Mouse (Mus musculus): ENCODE measurements around the gene Nudc.

The Nudc gene

DNA sequence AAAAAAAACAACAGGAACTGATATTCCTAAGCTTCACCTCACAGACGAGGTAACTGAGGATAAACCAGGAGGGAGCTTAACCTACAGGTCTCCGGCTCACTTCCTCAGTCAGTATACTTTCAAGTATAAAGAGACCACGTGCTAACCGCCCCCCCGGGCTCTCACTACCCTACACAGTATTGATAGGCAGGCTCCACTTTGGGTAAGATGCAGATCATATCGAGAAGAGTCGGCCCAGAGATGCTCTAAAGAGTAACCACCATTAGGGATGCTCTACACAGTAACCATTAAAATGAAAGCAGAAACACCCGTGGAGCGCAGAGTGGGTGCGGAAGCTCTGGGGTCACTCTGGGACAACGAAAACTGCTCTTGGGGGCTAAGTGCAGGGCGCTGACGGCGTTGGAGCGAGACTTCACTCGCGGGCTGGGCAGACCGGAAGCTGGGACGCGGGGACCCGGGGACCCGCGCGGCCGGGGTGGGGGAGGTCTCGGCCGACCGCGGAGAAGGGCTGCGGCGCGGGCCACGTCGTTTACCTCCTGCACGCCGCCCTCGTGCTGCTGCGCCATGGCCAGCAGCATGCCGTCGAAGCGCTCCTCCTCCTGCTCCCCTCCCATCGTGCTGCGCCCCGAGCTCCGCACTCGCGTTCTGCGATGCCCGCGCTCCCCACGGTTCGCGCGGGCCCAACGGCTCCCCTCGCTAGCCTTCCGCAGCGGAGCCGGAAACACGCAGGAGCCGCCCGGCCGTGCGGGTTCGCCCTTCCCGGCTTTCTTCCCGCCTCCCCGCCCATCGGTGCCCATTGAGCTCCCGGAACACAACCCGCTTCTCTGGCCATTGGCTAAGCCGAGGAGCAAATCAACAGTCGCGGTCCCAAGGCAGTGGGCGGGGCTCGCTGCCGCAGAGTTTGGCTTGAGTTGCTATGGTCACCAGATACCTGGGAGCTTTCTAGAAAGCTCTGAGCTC, at the start of gene Nudc:
Gene Nudc (minus strand): TSS at position 725 of the 960 bp plus-strand sequence.
- DNase-seq (ENCODE audit: low read depth, low spot score): peak; percentile 96

DNA sequence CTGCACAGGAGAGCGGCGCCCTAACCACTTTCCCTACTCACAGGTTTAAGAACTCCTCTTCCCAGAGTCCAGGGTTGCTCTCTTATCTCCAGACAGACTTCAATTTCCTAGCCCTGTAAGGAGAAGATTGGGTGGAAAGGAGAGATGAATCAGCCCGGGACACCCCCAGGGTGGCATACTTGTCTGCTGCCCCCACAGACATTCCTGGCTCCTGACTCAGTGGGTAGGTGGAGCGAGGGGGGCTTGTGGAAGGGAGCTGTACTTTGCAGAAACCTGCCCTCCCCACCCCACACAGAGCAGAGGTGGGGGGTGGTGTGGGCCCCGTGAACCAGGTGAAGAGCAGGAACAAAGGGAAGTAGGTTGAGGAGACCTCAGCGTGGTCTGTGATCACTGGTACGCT, 49.7 kb upstream of the Nudc start:
- DNase-seq (ENCODE audit: low read depth, low spot score): no peak

DNA sequence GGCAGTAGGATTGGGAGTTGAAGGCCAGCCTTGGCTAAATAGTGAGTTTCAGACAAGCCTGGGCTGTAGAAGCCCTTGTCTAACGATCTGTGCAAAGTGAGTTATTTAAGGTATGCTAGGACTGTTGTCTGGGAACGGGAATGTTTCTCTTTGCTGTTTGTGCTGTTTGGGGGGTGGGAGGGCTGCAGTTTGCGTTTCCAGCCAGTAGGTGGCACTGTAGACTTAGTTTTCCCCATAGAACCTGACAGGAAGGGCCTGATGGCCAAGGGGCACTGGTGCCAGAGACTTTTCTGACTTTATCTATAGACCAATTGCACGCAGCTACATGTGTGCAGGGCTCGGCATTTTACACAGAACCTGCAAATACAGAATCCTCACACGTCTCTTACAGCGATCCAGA, 46.8 kb upstream of the Nudc start:
- DNase-seq (ENCODE audit: low read depth, low spot score): no peak

DNA sequence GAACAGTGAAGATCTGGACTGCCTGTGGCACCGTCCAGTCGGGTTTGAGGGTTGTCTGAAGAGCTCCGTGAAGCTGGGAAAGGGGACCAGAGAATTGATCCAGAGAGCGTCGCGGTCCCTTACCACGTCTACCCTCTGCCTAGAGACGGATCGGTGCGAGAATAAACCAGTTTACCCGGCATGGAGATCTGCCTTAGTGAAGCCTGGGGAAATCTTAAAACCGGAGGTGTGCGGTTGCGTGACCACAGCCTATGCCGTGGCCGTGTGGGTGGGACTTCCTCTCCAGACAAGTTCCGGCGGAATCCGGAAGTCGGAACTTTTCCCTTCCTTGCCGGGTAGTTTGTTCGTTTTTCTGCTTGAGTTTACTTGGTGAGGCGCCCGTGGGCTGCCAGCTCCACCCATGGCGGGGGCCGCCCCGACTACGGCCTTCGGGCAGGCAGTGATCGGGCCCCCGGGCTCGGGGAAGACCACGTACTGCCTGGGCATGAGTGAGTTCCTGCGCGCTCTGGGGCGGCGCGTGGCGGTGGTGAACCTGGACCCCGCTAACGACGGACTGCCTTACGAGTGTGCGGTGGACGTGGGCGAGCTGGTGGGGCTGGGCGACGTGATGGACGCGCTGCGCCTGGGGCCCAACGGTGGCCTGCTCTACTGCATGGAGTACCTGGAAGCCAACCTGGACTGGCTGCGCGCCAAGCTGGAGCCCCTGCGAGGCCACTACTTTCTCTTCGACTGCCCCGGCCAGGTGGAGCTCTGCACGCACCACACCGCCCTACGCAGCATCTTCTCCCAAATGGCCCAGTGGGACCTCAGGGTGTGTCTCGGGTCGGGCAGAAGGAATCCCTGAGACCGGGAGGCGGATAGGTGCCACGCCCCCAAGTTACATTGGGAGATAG, 38.5 kb upstream of the Nudc start, which contains the start of gene Gpn2:
Gene Gpn2 (plus strand): TSS at position 304 of the 893 bp plus-strand sequence.
- peak; percentile 89 for DNase-seq (ENCODE audit: low read depth, low spot score)

DNA sequence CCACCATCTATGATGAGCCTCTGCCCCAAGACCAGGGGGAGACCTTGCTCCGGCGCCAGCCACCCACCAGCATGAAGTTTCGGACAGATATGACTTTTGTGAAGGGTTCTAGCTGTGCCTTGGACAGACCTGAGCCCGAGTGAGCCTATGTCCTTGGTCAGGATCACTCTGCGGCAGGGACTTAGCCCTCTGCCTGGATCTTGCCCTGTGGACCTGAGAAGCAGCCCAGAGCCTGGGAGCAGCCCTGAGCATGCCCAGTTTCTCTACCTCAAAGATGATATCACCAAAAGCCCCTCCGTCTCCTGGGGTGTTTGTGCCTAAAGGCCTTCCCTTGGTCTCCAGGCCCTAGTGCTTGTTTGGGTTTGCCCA, 37.9 kb upstream of the Nudc start:
- no peak for DNase-seq (ENCODE audit: low read depth, low spot score)

DNA sequence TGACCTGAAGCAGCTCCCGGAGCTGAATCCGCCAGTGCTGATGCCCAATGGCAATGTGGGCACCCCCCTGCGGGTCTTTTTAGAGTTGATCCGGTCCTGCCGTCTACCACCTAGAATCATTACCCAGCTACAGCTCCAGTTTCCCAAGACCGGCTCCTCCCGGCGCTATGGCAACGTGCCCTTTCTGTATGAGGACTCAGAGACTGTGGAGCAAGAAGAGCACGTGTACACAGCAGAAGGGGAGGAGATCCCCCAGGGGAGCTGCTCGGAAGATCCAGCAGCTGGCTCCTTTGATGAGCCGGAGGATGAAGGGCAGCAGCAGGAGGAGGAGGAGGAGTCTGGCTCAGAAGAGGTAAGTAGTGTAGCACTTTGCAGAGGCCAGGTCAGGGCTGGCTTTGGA, 32.2 kb upstream of the Nudc start:
- peak; percentile 82 for DNase-seq (ENCODE audit: low read depth, low spot score)

DNA sequence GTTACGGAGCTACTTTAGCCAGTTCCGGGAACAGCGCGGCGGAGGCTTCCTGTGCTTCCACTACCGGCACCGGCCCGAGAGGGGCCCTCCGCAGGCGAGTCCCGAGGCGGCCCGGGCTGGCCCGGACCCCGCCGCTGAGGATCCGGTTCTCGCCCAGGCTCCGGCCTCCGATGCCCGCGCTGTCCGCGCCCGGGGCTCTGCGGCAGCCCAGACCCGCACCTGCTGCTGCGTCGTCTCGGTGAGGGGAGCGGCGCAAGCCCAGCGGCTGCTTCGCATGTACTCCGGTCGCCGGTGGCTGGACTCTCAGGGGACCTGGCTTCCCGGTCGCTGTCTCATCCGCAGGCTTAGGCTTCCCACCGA, 29.0 kb upstream of the Nudc start:
- no peak for DNase-seq (ENCODE audit: low read depth, low spot score)

DNA sequence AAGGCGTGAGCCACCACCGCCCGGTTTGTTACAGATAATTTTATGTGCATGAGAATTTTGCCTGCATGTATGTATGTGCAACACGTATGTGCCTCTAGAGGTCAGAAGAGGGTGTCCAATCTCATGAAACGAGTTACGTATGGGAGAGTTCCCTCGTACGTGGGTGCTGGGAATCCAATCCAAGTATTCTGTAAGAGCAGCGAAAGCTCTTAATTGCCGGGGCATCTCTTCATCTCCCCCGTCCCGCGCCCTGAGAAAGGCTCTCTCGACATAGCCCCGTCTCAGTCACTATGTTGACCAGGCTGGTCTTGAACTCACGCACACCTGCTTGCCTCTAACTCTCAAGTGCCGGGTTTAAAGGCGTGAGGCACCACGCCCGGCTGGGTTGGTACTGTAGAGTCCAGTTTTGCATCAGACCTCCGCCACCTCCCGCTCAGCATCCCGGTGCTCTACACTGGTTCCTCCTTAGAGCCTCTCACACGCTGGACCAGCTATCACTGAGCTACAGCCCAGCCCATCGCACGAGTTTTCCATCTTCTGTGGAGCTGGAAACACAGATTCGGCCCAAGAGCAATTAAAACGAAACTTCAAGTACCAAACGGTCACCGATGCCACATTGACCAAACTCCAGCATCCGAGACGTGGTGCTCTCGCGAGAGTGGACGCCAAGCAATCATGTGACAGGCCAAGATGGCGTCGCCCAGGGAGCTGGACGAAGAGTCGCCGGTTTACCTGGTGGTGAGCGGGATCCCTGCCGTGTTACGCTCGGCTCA, 28.5 kb upstream of the Nudc start, which contains the start of gene Gpatch3:
Gene Gpatch3 (plus strand): TSS at position 676 of the 773 bp plus-strand sequence.
- peak; percentile 92 for DNase-seq (ENCODE audit: low read depth, low spot score)

DNA sequence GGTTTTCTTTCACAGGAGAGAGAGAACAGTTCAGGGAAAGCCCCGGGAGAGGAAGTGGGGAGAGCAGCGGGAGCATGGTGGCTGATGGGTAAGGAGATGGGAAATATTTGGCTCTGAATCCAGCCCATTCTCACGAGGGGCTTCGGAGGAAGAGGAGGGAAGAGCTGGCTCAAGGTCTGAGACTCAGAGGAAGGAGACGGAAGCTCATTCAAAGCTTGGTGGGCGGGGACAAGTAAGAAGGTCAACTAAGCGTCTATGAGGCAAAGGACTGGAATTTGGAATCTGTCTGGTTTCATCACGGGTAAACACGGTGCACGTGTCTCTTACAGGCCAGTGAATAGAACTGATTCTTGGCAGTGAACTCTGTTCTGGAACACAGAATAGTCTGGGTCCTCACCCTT, 24.3 kb upstream of the Nudc start:
- peak; percentile 90 for DNase-seq (ENCODE audit: low read depth, low spot score)

DNA sequence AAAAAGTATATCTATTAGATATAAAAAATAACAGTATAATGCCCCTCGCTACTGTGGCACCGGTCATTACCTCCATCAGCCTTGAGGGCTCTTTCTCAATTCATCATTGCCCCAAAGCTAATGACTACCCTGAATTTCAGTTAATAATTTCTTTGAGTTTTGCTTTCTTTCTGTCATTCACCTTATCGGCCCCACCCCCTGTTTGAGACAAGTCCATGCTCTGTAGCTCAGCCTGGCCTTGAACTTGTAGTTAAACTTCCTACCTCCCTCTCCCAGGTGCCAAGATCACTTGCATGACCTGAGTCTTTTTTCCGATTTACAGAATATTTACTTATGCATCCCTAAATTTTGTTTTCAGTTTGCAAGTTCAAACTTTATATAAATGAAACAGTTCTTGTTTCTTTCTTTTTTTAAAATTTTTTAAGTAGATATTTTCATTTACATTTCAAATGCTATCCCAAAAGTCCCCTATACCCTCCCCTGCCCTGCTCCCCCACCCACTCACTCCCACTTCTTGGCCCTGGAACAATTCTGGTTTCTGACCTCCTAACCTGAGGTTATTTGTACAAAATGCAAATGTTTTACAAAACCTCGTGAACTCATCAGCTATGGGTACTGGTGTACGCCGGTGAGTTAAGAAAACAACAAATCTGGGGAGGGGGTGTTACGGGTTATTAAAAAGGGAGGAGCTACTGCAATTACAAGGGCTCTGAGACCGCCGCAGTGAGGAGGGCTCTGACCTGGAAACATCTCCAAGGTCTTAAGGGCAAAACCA, 23.7 kb upstream of the Nudc start:
- DNase-seq (ENCODE audit: low read depth, low spot score): no peak

DNA sequence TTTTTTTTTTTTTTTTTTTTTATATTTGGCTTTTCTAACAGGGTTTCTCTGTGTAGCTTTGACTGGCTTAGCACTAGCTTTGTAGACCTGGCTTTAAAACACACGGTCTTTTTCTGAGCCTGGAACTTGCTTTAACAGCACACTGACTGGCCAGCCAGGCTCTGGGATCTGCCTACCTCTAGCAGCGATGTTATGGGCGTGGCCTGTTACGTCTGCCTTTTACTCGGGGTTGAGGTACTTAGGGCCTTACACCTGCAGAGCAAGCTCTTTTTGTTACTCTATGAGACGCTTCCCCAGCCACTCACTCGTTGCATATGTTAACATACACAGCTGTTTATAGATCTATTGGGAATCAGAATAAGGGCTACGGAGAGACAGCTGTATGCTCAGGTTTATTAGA, 21.5 kb upstream of the Nudc start:
- peak; percentile 76 for DNase-seq (ENCODE audit: low read depth, low spot score)

DNA sequence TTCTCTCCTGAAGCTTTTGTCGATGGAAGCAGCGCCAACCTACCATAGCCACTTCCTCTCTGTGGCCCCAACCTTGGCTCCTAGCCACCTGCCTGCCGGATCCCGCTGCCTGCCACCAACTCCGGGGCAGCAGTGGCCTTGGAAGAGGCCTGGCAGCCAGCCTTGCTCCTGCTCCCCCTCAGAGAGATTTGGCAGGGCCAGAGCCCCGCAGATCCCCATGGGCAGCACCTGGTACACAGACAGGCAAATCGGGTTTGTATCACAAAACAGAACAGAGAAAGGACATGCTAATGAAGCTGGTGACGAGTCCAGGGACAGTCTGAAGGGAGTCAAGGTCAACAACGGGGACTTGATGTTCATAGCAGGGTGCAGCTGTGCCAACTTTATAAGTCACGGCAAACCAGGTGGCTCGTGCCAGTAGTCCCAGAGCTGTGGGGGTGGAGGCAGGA, 17.4 kb upstream of the Nudc start:
- DNase-seq (ENCODE audit: low read depth, low spot score): no peak

DNA sequence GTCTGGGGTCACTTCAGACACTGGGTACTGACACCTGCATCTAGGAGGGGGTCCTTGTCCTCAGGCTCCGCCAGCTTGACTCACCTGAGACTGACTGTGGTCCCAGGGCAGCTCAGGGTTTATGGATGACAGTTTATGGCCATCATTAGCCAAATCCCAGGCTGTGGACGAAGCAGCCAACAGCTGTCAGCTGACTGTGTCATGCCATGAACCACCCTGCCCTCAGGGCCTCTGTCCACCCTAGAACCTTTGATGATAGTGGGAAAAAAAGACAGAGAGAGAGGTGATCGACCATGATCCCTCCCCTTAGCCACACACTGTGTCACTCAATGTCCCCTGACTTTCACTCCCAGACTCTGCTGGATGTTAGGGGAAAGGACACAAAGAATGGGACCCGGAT, 15.8 kb upstream of the Nudc start:
- DNase-seq (ENCODE audit: low read depth, low spot score): no peak

DNA sequence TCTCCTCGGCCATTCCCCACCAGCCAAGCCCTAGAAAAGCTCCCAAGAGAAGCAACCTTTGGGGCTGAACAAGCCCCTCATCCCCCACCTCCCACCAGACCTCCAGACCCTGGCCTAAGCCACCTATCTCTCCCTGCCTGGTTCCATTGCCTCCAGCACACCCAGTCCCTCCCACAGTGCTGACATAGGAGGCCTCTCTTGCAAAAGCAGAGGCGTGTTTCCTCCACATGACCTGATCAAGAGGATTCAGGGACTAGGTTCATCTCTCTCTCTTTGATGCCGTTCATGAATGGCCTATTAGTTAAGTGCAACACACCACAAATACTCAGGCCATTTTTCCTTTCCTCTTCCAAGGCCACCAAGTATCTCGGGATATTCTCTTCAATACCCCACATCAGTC, 14.1 kb upstream of the Nudc start:
- DNase-seq (ENCODE audit: low read depth, low spot score): no peak

DNA sequence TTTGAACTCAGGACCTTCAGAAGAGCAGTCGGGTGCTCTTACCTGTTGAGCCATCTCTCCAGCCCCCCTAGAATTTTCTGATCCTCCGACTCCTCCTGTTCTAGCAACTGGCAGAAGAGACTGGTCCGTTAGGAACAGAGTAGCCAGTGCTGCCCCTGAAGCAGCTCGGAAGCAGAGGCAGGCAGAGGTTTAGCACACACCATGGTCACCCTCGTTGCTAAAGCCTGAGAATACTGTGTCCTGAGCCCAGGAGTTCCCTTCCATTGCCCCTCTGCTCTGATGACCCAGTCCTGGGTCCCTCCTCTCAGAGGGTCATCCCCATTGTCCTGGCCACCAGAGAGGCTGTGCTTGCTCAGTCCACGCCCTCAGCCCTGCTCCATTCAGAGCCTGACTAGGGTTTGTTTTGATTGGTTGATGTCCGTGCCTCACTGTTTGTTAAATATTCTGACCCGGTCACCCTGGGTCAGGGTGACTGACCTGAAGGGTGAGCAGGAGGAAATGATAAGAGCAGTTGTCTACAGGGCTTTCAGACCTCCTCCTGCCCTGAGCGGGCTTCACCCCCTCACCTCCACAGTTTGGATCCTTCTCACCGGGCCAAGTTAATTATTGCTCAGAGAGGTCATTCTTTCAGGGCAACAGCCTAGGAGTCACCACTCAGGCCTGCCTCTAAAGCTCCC, 11.4 kb upstream of the Nudc start:
- no peak for DNase-seq (ENCODE audit: low read depth, low spot score)

DNA sequence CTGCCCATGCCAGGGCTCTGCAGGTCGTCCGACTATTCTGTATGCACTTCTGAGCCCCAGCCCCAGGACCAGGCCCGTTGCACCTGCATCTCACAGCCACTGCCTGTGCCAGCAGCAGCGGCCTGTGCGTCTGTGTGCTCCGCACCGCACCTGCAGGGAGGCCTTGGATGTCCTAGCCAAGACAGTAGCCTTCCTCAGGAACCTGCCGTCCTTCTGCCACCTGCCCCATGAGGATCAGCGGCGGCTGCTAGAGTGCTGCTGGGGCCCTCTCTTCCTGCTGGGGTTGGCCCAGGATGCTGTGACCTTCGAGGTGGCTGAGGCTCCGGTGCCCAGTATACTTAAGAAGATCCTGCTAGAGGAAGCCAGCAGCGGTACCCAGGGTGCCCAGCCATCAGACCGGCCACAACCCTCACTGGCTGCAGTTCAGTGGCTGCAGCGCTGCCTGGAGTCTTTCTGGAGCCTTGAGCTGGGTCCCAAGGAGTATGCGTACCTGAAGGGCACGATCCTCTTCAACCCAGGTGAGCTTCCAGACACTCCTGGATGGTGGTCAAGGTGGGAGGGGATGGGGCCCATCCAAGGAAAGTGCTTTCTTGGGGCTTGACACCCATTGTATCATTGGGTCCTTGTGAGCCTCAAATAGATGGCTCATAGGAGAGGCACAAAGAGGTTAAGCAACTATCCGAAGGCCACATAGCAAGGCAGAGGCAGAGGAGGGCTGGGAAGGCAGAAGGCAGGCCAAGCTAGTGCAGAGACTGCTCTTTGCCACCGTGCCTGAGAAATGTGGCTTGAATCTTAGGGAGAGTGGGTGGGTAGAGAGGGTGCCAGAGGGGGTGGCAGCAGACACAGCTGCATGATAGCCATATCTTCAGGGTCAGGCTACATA, 7.9 kb upstream of the Nudc start:
- no peak for DNase-seq (ENCODE audit: low read depth, low spot score)

DNA sequence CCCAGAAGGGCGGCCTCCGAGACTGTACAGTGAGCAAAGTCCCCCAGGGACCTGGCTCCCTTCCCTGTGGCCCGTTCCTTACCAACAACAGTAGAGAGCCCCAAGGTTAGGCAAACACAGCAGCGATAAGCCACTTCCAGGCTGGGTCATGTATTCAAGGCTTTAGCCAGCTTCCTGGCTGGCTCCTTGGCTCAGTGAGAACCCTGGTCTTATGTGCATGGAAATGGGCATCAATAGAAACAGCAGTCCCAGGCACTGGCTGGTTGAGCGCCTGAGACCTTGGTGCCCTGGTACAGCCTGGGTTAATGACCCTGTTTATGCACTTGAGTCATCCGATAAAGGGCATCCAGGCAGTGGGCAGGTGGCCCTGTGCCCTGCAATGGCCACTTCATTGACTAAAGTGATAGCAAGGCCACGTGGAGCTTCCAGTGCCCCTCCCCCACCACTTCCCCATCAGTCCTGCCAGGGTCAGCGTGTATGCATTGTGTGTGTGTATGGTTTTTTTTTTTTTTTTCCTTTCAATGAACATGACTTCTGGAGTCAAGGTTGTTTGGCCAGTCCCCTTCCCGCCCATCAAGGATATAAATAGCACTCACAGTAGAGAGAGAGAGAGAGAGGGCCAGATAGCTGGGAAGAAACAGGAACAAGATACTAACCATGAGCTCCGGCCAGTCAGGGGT, 7.1 kb upstream of the Nudc start, which contains the start of gene Nr0b2:
Gene Nr0b2 (plus strand): TSS at position 609 of the 680 bp plus-strand sequence.
- no peak for DNase-seq (ENCODE audit: low read depth, low spot score)

DNA sequence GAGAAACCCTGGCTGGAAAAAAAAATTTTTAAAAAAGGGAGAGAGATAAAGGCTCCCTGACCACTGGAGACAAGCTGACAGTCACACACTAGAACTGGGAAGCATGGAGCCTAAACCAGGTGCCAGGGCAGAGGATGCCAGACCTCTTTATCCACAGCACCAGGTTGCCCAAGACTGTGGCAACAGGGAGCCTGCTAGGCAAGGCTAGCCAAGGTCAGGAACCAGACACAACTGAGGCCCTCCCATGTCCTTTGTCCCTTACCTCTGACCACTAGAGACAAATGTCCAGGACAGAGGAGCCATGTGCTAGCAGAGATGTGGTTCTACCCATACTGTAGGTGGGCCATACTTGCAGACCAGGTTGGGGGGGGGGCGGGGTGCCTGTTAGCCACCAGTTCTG, 6.2 kb upstream of the Nudc start:
- no peak for DNase-seq (ENCODE audit: low read depth, low spot score)

DNA sequence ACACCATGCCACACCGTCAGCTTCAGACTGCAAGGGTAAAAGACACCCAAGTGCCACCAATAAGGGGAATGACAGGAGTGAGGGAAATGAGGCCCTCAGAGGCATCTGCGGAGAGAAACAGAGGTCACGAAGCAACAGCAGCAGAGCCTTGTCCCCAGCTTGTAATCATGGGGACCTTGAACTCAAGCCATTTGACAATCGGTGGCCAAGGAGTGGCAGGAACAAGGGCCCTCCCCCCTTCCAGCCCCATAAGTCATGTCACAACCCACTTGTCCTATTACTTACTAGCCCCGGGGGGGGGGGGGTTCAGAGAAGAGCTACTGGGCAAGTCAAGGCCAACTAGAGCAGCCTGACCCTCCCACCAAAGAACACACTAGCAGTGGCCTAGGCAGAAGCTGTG, 9.1 kb downstream of the Nudc start:
- no peak for DNase-seq (ENCODE audit: low read depth, low spot score)

All from ES-CJ7 (cell line).